Mouse (Mus musculus) right cerebral cortex, postnatal 14 days (tissue): ENCODE measurements around the gene Rufy2.
"Not testable (repeated sequence)": the region's sequence is repeated elsewhere in the genome, so short reads cannot be mapped to it uniquely, and the experiment has no call there.

Experiments used
- DNase-seq: peaks from one replicate; pipeline ENCODE4 v3.0.0; 2022

Rufy2 gene

GRCm38 (mm10) chr10:63054071-63054470 lies 74.0 kb downstream of the Rufy2 start:
- not testable (repeated sequence) for DNase-seq

- DNase-seq, result no peak
These were observed 74.6 kb downstream of the Rufy2 start for GRCm38 (mm10) chr10:63054586-63054985.

- DNase-seq, result no peak
These were observed 77.1 kb downstream of the Rufy2 start for GRCm38 (mm10) chr10:63056966-63057750.

GRCm38 (mm10) chr10:63059862-63060261 lies 79.8 kb downstream of the Rufy2 start, which contains the start of gene Pbld1:
Gene Pbld1 (plus strand): TSS chr10:63060162.
- no peak for DNase-seq

- no peak for DNase-seq
These were observed 80.4 kb downstream of the Rufy2 start for GRCm38 (mm10) chr10:63060406-63060805.

- DNase-seq, result no peak
These were observed 81.2 kb downstream of the Rufy2 start for GRCm38 (mm10) chr10:63061266-63061665.

- no peak for DNase-seq
These were observed 82.7 kb downstream of the Rufy2 start for GRCm38 (mm10) chr10:63062696-63063095.

GRCm38 (mm10) chr10:63063365-63063764 lies 83.3 kb downstream of the Rufy2 start:
- no peak for DNase-seq

- no peak for DNase-seq
These were observed 84.5 kb downstream of the Rufy2 start for GRCm38 (mm10) chr10:63064516-63064915.

GRCm38 (mm10) chr10:63065561-63065960 lies 85.5 kb downstream of the Rufy2 start:
- no peak for DNase-seq

- DNase-seq, result peak; percentile 78
These were observed 86.0 kb downstream of the Rufy2 start for GRCm38 (mm10) chr10:63065988-63066387.
